Mouse (Mus musculus): ENCODE measurements around the gene Cep19. TPM values are rescaled to one million over a fixed set of nuclear protein-coding genes. Genes with fewer than 3 reads are reported as not detected.

Gene Cep19
- polyA plus RNA-seq, 1 experiment from 2014 or later = 24.1 TPM

GRCm38 (mm10) chr16:32127046-32127445, 27.4 kb downstream of the Cep19 start:
- ATAC-seq (replicated peaks; ENCODE audit: low FRiP score, low TSS enrichment, low read depth) = no peak
- Histone ChIP-seq H3K9me3 (ENCODE audit: control insufficient read depth, low read length) (no peaks in the 10 kb centered on the region), H3K9ac (ENCODE audit: low read length) (no peak overlapping the region), H3K27ac (ENCODE audit: low read depth) (no peak overlapping the region), H3K36me3 (ENCODE audit: control insufficient read depth, insufficient read depth, low read length) (no peaks in the 10 kb centered on the region), H3K4me2 (ENCODE audit: low read length) (no peak overlapping the region), H3K27me3 (replicated peaks; ENCODE audit: control insufficient read depth, insufficient read depth, low read length) (no peaks in the 10 kb centered on the region), H3K4me3 (ENCODE audit: low read depth, low read length) (no peak overlapping the region), H3K4me1 (replicated peaks; ENCODE audit: control insufficient read depth, insufficient read depth, low read length) (no peaks in the 10 kb centered on the region)
- 77% methylated on average over 4 of the region's 4 CpGs for WGBS
- no peak for DNase-seq (ENCODE audit: low spot score)

GRCm38 (mm10) chr16:32129449-32130189, 30.0 kb downstream of the Cep19 start:
- Histone ChIP-seq H3K9me3 (ENCODE audit: control insufficient read depth, low read length) (no peaks in the 10 kb centered on the region), H3K9ac (ENCODE audit: low read length) (no peak overlapping the region), H3K36me3 (ENCODE audit: control insufficient read depth, insufficient read depth, low read length) (no peaks in the 10 kb centered on the region), H3K27me3 (replicated peaks; ENCODE audit: control insufficient read depth, insufficient read depth, low read length) (no peaks in the 10 kb centered on the region), H3K4me3 (ENCODE audit: low read depth, low read length) (0 out of 2 replicates have a peak overlapping the region, but pooled peaks have one; percentile 8), H3K27ac (ENCODE audit: low read depth) (no peak overlapping the region; the same call in 1 of the 2 replicates), H3K4me2 (ENCODE audit: low read length) (peak overlapping the region; percentile 31), H3K4me1 (replicated peaks; ENCODE audit: control insufficient read depth, insufficient read depth, low read length) (no peaks in the 10 kb centered on the region)
- WGBS = 70% methylated on average over 20 of the region's 20 CpGs
- DNase-seq (ENCODE audit: low spot score) (no peak), ATAC-seq (replicated peaks; ENCODE audit: low FRiP score, low TSS enrichment, low read depth) (no peak)

- ATAC-seq (replicated peaks; ENCODE audit: low FRiP score, low TSS enrichment, low read depth) (no peak), DNase-seq (ENCODE audit: low spot score) (no peak)
- H3K4me1 ChIP-seq (replicated peaks; ENCODE audit: control insufficient read depth, insufficient read depth, low read length) = no peaks in the 10 kb centered on the region
- H3K9ac ChIP-seq (ENCODE audit: low read length) = no peak overlapping the region
- H3K4me3 ChIP-seq (ENCODE audit: low read depth, low read length) = 0 out of 2 replicates have a peak overlapping the region, but pooled peaks have one; percentile 8
- H3K36me3 ChIP-seq (ENCODE audit: control insufficient read depth, insufficient read depth, low read length) = no peaks in the 10 kb centered on the region
- 62% methylated on average over 16 of the region's 16 CpGs for WGBS
- peak overlapping the region; percentile 31 for H3K4me2 ChIP-seq (ENCODE audit: low read length)
- H3K27me3 ChIP-seq (replicated peaks; ENCODE audit: control insufficient read depth, insufficient read depth, low read length) = no peaks in the 10 kb centered on the region
- H3K27ac ChIP-seq (ENCODE audit: low read depth) = no peak overlapping the region; the same call in 1 of the 2 replicates
- no peaks in the 10 kb centered on the region for H3K9me3 ChIP-seq (ENCODE audit: control insufficient read depth, low read length)
These were observed 30.7 kb downstream of the Cep19 start for GRCm38 (mm10) chr16:32130190-32130826.

- Histone ChIP-seq H3K4me1 (replicated peaks; ENCODE audit: control insufficient read depth, insufficient read depth, low read length) (no peaks in the 10 kb centered on the region), H3K9ac (ENCODE audit: low read length) (no peak overlapping the region), H3K4me3 (ENCODE audit: low read depth, low read length) (no peak overlapping the region), H3K36me3 (ENCODE audit: control insufficient read depth, insufficient read depth, low read length) (no peaks in the 10 kb centered on the region), H3K4me2 (ENCODE audit: low read length) (no peak overlapping the region), H3K9me3 (ENCODE audit: control insufficient read depth, low read length) (no peaks in the 10 kb centered on the region), H3K27ac (ENCODE audit: low read depth) (no peak overlapping the region), H3K27me3 (replicated peaks; ENCODE audit: control insufficient read depth, insufficient read depth, low read length) (no peaks in the 10 kb centered on the region)
- ATAC-seq (replicated peaks; ENCODE audit: low FRiP score, low TSS enrichment, low read depth) (no peak), DNase-seq (ENCODE audit: low spot score) (no peak)
- 89% methylated on average over 3 of the region's 3 CpGs for WGBS
These were observed 33.5 kb downstream of the Cep19 start for GRCm38 (mm10) chr16:32133148-32133547.

GRCm38 (mm10) chr16:32135842-32136357, 36.3 kb downstream of the Cep19 start:
- Histone ChIP-seq H3K4me1 (replicated peaks; ENCODE audit: control insufficient read depth, insufficient read depth, low read length) (no peaks in the 10 kb centered on the region), H3K9ac (ENCODE audit: low read length) (no peak overlapping the region), H3K36me3 (ENCODE audit: control insufficient read depth, insufficient read depth, low read length) (no peaks in the 10 kb centered on the region), H3K4me3 (ENCODE audit: low read depth, low read length) (no peak overlapping the region), H3K27ac (ENCODE audit: low read depth) (no peak overlapping the region), H3K9me3 (ENCODE audit: control insufficient read depth, low read length) (no peaks in the 10 kb centered on the region), H3K4me2 (ENCODE audit: low read length) (no peak overlapping the region), H3K27me3 (replicated peaks; ENCODE audit: control insufficient read depth, insufficient read depth, low read length) (no peaks in the 10 kb centered on the region)
- 78% methylated on average over 7 of the region's 7 CpGs for WGBS
- DNase-seq (ENCODE audit: low spot score) = no peak
- no peak for ATAC-seq (replicated peaks; ENCODE audit: low FRiP score, low TSS enrichment, low read depth)

- Histone ChIP-seq H3K4me3 (ENCODE audit: low read depth, low read length) (no peak overlapping the region), H3K27ac (ENCODE audit: low read depth) (no peak overlapping the region), H3K4me2 (ENCODE audit: low read length) (no peak overlapping the region), H3K27me3 (replicated peaks; ENCODE audit: control insufficient read depth, insufficient read depth, low read length) (no peaks in the 10 kb centered on the region), H3K9me3 (ENCODE audit: control insufficient read depth, low read length) (0 out of 2 replicates have a peak, but pooled peaks cover 7% of the 10 kb centered on the region), H3K36me3 (ENCODE audit: control insufficient read depth, insufficient read depth, low read length) (no peaks in the 10 kb centered on the region), H3K4me1 (replicated peaks; ENCODE audit: control insufficient read depth, insufficient read depth, low read length) (no peaks in the 10 kb centered on the region), H3K9ac (ENCODE audit: low read length) (no peak overlapping the region)
- DNase-seq (ENCODE audit: low spot score) (no peak), ATAC-seq (replicated peaks; ENCODE audit: low FRiP score, low TSS enrichment, low read depth) (no peak)
- 80% methylated on average over 1 of the region's 1 CpGs for WGBS
These were observed 39.4 kb downstream of the Cep19 start for GRCm38 (mm10) chr16:32138954-32139353.

GRCm38 (mm10) chr16:32143766-32144165, 44.2 kb downstream of the Cep19 start:
- Histone ChIP-seq H3K36me3 (ENCODE audit: control insufficient read depth, insufficient read depth, low read length) (no peaks in the 10 kb centered on the region), H3K4me1 (replicated peaks; ENCODE audit: control insufficient read depth, insufficient read depth, low read length) (no peaks in the 10 kb centered on the region), H3K9me3 (ENCODE audit: control insufficient read depth, low read length) (peaks cover 11% of the 10 kb centered on the region; the same call in 1 of the 2 replicates), H3K9ac (ENCODE audit: low read length) (no peak overlapping the region), H3K4me3 (ENCODE audit: low read depth, low read length) (no peak overlapping the region), H3K27ac (ENCODE audit: low read depth) (no peak overlapping the region), H3K27me3 (replicated peaks; ENCODE audit: control insufficient read depth, insufficient read depth, low read length) (no peaks in the 10 kb centered on the region), H3K4me2 (ENCODE audit: low read length) (no peak overlapping the region)
- WGBS = 92% methylated on average over 15 of the region's 15 CpGs
- DNase-seq (ENCODE audit: low spot score) (no peak), ATAC-seq (replicated peaks; ENCODE audit: low FRiP score, low TSS enrichment, low read depth) (no peak)

- 93% methylated on average over 17 of the region's 17 CpGs for WGBS
- ATAC-seq (replicated peaks; ENCODE audit: low FRiP score, low TSS enrichment, low read depth) = no peak
- no peak overlapping the region for H3K9ac ChIP-seq (ENCODE audit: low read length)
- H3K4me2 ChIP-seq (ENCODE audit: low read length) = no peak overlapping the region
- peaks cover 11% of the 10 kb centered on the region; the same call in 1 of the 2 replicates for H3K9me3 ChIP-seq (ENCODE audit: control insufficient read depth, low read length)
- no peaks in the 10 kb centered on the region for H3K36me3 ChIP-seq (ENCODE audit: control insufficient read depth, insufficient read depth, low read length)
- H3K4me3 ChIP-seq (ENCODE audit: low read depth, low read length) = no peak overlapping the region
- H3K4me1 ChIP-seq (replicated peaks; ENCODE audit: control insufficient read depth, insufficient read depth, low read length) = no peaks in the 10 kb centered on the region
- H3K27me3 ChIP-seq (replicated peaks; ENCODE audit: control insufficient read depth, insufficient read depth, low read length) = no peaks in the 10 kb centered on the region
- no peak for DNase-seq (ENCODE audit: low spot score)
- H3K27ac ChIP-seq (ENCODE audit: low read depth) = no peak overlapping the region
These were observed 45.0 kb downstream of the Cep19 start for GRCm38 (mm10) chr16:32144592-32144991.
